Mouse (Mus musculus): ENCODE results near the gene Galnt12. TPM values are rescaled to one million over a fixed set of nuclear protein-coding genes. Genes with fewer than 3 reads are reported as not detected.
"Not testable (repeated sequence)": the region's sequence is repeated elsewhere in the genome, so short reads cannot be mapped to it uniquely, and the experiment has no call there.

Gene Galnt12
- polyA plus RNA-seq (2015; fragmentation: Nextera tagmentation; extraction: Ambion mirVana) = 2.7 and 5.6 TPM in 2 replicates

DNA sequence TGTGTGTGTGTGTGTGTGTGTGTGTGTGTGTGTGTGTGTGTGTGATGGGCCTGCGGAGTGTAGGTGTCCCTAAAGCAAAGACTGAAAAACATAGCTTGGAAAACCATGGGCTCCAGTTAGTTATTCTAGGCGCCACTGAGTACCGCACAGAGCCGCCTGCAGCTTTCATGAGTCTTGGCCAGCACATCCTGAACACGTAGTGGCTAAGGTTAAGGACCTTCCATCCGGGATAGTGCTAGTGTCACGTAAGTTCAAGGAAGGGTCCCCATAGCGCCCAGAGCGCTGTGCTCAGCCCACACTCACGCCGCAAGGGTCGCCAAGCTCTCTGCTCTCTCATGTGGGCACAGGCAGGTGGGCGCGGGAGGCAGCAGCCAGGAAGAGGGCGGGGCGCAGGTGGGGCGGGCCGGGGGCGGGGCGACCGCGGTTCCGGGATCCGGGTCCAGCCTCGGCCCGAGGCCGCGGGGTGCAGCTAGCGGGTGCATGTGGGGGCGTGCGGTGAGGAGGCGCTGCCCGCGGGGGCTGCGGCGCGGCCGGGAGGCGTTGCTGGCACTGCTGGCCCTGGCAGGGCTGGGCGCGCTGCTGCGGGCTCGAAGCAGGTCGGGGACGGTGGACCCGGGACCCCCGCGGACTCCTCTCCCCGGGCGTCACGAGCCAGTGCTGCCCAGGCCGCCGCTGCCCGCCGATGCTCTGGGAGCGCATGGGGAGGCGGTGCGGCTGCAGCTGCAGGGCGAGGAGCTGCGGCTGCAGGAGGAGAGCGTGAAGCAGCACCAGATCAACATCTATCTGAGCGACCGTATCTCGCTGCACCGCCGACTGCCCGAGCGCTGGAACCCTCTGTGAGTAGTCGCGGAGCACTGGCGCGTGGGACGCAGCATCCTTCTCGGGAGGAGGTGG, at the start of gene Galnt12:
Gene Galnt12, plus strand, starts transcription at position 417 of the 894 bp plus-strand sequence.
- peak; percentile 79 for ATAC-seq

DNA sequence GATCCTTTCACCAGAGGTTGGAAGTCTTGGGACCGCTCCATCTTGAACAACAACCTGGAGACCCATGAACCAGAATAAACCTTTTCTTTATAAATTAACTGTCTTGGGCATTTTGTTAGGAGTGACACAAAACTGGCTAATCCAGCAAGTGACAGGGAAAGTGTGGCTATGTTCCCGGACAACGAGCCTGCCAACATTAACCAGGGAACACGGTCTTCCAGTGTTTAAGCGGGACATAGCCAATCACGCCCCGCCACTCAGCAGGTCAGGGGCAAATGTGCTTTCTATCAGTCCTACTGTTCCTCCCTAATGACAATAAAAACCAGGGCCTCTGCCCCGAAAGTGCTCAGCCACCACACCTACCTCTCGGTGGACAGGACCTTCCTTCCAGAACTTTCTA, 47.8 kb upstream of the Galnt12 start:
- no peak overlapping the region for H3K4me3 ChIP-seq (replicated peaks)
- H3K9ac ChIP-seq (replicated peaks) = no peak overlapping the region
- H3K36me3 ChIP-seq = peaks cover 28% of the 10 kb centered on the region
- no peaks in the 10 kb centered on the region for H3K27me3 ChIP-seq
- ATAC-seq = no peak
- WGBS = 94% methylated on average over 9 of the region's 9 CpGs
- no peak overlapping the region for H3K27ac ChIP-seq
- H3K4me1 ChIP-seq (replicated peaks) = no peaks in the 10 kb centered on the region
- no peaks in the 10 kb centered on the region for H3K9me3 ChIP-seq
- no peak overlapping the region for H3K4me2 ChIP-seq (replicated peaks)

More for the DNA sequence above, at the start of gene Galnt12:
- peaks cover 56% of the 10 kb centered on the region for H3K27me3 ChIP-seq
- peaks cover 24% of the 10 kb centered on the region for H3K4me1 ChIP-seq (replicated peaks)
- peak within 1 kb of the TSS; percentile 75 for H3K9ac ChIP-seq (replicated peaks)
- no peaks in the 10 kb centered on the region for H3K36me3 ChIP-seq
- H3K4me3 ChIP-seq (replicated peaks) = peak within 1 kb of the TSS; percentile 75
- 1% methylated on average over 74 of the region's 74 CpGs for WGBS
- no peaks in the 10 kb centered on the region for H3K9me3 ChIP-seq
- no peak within 1 kb of the TSS for H3K27ac ChIP-seq
- peak within 1 kb of the TSS; percentile 100 for H3K4me2 ChIP-seq (replicated peaks)

DNA sequence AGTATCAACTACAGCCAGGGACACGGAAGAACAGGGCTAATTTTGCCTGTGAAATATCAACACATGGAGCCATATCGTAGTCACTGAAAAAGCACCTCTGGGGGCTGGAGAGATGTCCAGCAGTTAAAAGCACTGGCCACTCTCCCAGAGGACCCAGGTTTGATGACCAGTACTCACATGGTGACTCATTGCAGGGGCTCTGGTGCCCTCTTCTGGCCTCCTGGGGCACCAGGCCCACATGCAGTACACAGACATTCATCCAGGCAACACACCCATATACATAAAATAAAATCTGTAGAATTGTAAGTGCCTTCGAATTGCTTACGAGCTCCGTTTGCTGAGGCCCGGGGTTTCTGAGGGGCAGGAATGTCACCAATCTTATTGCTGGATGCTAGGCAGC, 44.7 kb upstream of the Galnt12 start:
- 91% methylated on average over 6 of the region's 6 CpGs for WGBS
- H3K4me1 ChIP-seq (replicated peaks) = peaks cover 9% of the 10 kb centered on the region
- H3K9ac ChIP-seq (replicated peaks) = no peak overlapping the region
- no peak for ATAC-seq
- H3K9me3 ChIP-seq = no peaks in the 10 kb centered on the region
- H3K27ac ChIP-seq = no peak overlapping the region
- no peak overlapping the region for H3K4me3 ChIP-seq (replicated peaks)
- H3K36me3 ChIP-seq = peaks cover 9% of the 10 kb centered on the region; the same call in 1 of the 2 replicates
- no peaks in the 10 kb centered on the region for H3K27me3 ChIP-seq
- no peak overlapping the region for H3K4me2 ChIP-seq (replicated peaks)

DNA sequence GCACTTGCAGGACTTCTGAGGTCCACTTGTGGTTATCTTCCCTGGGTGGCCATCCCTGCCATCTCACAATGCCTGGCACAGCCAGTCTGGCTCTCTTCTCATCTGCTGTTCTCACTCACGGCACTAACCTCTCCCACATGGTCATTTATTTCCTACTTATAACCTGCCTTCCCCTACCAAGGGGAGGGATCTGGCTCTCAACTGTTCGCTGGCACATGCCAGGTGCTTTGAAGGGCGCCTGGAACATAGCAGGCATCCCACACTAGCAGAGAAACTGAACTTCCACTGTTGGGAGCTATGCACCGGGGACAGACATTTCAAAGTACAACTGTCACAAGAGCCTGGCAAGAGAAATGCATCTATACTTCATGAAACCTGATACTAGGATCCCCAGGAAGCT, 43.9 kb upstream of the Galnt12 start:
- no peak overlapping the region for H3K27ac ChIP-seq
- H3K4me2 ChIP-seq (replicated peaks) = no peak overlapping the region
- peaks cover 9% of the 10 kb centered on the region for H3K4me1 ChIP-seq (replicated peaks)
- no peaks in the 10 kb centered on the region for H3K9me3 ChIP-seq
- 86% methylated on average over 4 of the region's 4 CpGs for WGBS
- H3K4me3 ChIP-seq (replicated peaks) = no peak overlapping the region
- no peak overlapping the region for H3K9ac ChIP-seq (replicated peaks)
- peaks cover 6% of the 10 kb centered on the region; the same call in 1 of the 2 replicates for H3K36me3 ChIP-seq
- H3K27me3 ChIP-seq = no peaks in the 10 kb centered on the region; the same call in 1 of the 2 replicates
- ATAC-seq = no peak

DNA sequence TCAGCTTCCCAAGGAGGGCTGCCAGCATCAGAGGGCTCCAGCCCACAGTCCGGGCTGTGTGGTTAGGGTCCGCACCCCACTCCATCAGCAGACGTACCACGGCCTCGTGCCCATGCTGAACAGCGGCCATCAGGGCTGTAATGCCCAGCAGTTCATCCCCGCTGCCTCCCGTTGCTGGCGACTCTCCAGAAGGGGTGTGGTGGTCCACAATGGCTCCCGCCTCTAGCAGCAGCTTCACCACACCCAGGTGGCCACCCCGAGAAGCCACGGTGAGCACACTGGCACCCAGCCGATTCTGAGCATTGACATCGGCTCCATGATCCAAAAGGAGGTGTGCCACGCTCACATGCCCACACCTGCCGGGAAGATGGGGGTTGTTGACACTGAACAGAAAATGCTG, 42.5 kb upstream of the Galnt12 start:
- Histone ChIP-seq H3K36me3 (no peaks in the 10 kb centered on the region), H3K9ac (replicated peaks) (no peak overlapping the region), H3K4me3 (replicated peaks) (no peak overlapping the region), H3K27me3 (no peaks in the 10 kb centered on the region; the same call in 1 of the 2 replicates), H3K9me3 (no peaks in the 10 kb centered on the region), H3K27ac (no peak overlapping the region), H3K4me1 (replicated peaks) (peaks cover 9% of the 10 kb centered on the region), H3K4me2 (replicated peaks) (no peak overlapping the region)
- ATAC-seq = no peak
- 93% methylated on average over 16 of the region's 16 CpGs for WGBS

DNA sequence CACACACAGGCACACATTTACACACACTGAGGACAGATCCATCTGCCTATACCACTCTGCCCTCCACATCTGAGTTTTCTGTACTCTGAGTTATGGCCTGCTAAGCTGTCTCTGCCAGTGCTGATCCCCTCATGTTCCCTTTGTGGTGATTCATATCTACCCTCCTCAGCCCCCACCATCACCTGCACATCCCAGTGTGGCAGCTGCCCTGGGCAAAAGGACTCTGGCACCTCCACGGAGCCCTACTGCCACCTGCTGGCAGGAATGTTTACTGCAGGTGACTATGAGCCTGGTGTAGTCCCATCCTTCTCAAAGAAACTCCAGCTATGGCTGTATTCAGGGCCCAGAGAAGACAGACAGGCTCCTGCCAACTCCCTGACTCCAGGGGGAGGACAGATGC, 41.5 kb upstream of the Galnt12 start:
- no peaks in the 10 kb centered on the region; the same call in 1 of the 2 replicates for H3K27me3 ChIP-seq
- no peak overlapping the region for H3K4me3 ChIP-seq (replicated peaks)
- no peak overlapping the region for H3K4me2 ChIP-seq (replicated peaks)
- WGBS = 6% methylated on average over 1 of the region's 1 CpGs
- no peaks in the 10 kb centered on the region for H3K36me3 ChIP-seq
- peaks cover 9% of the 10 kb centered on the region for H3K4me1 ChIP-seq (replicated peaks)
- no peak overlapping the region for H3K9ac ChIP-seq (replicated peaks)
- no peak overlapping the region for H3K27ac ChIP-seq
- no peaks in the 10 kb centered on the region for H3K9me3 ChIP-seq
- peak; percentile 74 for ATAC-seq

DNA sequence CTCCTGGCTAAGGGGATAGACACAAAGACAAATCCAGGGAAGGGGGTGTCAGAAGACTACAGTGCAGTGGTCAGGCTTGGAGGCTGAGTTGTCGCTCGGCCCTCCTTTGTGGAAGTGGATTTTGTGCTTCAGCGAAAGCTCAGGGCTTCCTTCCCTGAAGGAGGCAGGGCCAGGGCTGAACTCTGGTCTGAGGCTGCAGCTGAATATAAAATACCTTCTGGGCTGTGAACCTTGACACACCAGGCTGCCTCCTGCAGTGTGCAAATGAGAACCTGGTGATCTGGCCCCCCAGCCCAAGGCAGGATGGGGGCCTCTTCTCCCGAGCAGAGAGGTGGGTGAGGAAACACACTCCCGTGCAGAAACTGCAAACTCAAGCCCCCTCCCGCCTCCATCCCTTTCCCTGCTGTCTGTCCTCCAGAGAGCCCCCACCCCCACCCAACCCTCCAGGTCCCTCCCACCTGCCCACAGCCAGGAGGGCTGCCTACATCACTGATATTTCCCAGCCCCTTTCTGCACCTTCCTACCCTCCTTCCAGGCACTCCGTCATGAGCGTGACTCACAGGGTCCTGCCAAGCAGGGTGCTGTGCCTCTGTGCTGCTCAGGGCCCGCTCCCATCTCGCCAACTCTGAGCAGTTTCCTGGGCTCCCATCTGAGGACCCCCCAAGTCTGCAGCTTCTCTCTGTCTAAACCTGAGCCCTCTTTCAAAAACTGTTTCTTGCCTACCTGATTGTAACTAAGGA, 40.9 kb upstream of the Galnt12 start:
- Histone ChIP-seq H3K27me3 (peaks cover 3% of the 10 kb centered on the region; the same call in 1 of the 2 replicates), H3K9me3 (no peaks in the 10 kb centered on the region), H3K4me2 (replicated peaks) (no peak overlapping the region), H3K27ac (no peak overlapping the region), H3K9ac (replicated peaks) (no peak overlapping the region; the same call in 1 of the 2 replicates), H3K4me1 (replicated peaks) (peaks cover 9% of the 10 kb centered on the region), H3K36me3 (no peaks in the 10 kb centered on the region), H3K4me3 (replicated peaks) (no peak overlapping the region)
- 25% methylated on average over 10 of the region's 10 CpGs for WGBS
- ATAC-seq = peak; percentile 32

DNA sequence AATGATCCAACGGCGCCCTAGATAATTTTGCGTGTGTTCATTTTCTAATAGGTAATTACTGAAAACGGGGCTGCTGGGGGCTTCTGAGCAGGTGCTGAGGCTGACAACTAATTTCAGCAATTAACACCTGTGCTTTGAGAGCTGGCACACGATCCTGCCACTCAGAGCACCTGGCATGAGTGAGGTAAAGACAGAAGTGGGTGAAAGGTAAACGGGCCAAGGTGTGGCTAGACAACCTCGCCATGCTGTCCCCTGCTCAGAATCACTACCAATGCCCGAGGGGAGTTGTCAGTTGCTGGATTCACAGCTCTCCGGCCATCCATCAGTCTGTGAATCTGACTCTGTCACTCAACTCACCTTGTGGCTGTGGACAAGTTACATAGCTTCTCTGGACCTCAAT, 39.8 kb upstream of the Galnt12 start:
- WGBS = 81% methylated on average over 9 of the region's 9 CpGs
- H3K27ac ChIP-seq = no peak overlapping the region
- ATAC-seq = no peak
- H3K36me3 ChIP-seq = no peaks in the 10 kb centered on the region
- H3K4me1 ChIP-seq (replicated peaks) = peaks cover 17% of the 10 kb centered on the region
- H3K4me2 ChIP-seq (replicated peaks) = no peak overlapping the region
- no peaks in the 10 kb centered on the region for H3K9me3 ChIP-seq
- 0 out of 2 replicates have a peak overlapping the region, but pooled peaks have one; percentile 1 for H3K9ac ChIP-seq (replicated peaks)
- no peak overlapping the region for H3K4me3 ChIP-seq (replicated peaks)
- peaks cover 3% of the 10 kb centered on the region; the same call in 1 of the 2 replicates for H3K27me3 ChIP-seq

DNA sequence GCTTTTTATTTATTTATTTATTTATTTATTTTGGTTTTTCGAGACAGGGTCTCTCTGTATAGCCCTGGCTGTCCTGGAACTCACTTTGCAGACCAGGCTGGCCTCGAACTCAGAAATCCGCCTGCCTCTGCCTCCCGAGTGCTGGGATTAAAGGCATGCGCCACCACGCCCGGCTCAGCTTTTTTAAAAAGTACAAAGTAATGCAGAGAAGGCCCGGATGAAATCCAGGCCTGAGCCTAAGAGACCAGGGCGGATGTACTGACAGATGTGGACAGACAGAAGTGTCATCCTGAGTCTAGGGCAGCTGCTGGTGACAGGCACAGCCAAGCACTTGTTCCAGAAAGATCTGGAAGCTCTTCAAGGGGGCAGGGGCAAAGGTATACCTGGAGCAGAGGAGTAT, 36.5 kb upstream of the Galnt12 start:
- H3K9ac ChIP-seq (replicated peaks); H3K4me2 ChIP-seq (replicated peaks); H3K27ac ChIP-seq; H3K9me3 ChIP-seq; H3K27me3 ChIP-seq; H3K36me3 ChIP-seq; ATAC-seq; H3K4me3 ChIP-seq (replicated peaks): not testable (repeated sequence)
- WGBS = 96% methylated on average over 9 of the region's 9 CpGs
- H3K4me1 ChIP-seq (replicated peaks) = peaks cover 17% of the 10 kb centered on the region

DNA sequence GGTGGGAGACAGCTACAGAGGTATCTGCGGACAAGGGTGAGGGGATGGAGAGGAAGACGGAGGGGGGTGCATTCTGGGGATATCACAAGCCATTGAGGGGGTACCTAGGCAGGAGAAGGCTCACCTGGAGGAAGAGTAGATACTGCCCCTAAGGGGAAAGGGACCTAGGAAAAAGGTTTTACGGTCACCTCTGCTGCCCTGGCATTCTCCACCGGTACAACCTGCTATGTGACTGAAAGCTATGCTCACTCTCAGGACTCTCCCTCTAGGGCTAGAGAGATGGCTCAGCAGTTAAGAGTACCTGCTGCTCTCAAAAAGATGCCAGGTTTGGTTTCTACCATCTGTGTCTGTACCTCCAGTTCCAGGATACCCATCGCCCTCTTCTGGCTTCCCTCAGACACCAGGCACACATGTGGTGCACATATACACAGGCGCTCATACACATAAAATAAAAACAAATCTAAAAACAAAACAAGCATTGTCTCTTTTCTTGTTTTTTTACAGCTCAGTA, 36.1 kb upstream of the Galnt12 start:
- 0 out of 2 replicates have a peak overlapping the region, but pooled peaks have one; percentile 74 for H3K4me2 ChIP-seq (replicated peaks)
- no peaks in the 10 kb centered on the region for H3K36me3 ChIP-seq
- peaks cover 14% of the 10 kb centered on the region for H3K4me1 ChIP-seq (replicated peaks)
- peaks cover 3% of the 10 kb centered on the region; the same call in 1 of the 2 replicates for H3K27me3 ChIP-seq
- H3K4me3 ChIP-seq (replicated peaks) = peak overlapping the region; percentile 76; the same call in 1 of the 2 replicates
- no peaks in the 10 kb centered on the region for H3K9me3 ChIP-seq
- WGBS = over 99% methylated on average over 6 of the region's 6 CpGs
- ATAC-seq = no peak
- H3K9ac ChIP-seq (replicated peaks) = no peak overlapping the region
- H3K27ac ChIP-seq = no peak overlapping the region

DNA sequence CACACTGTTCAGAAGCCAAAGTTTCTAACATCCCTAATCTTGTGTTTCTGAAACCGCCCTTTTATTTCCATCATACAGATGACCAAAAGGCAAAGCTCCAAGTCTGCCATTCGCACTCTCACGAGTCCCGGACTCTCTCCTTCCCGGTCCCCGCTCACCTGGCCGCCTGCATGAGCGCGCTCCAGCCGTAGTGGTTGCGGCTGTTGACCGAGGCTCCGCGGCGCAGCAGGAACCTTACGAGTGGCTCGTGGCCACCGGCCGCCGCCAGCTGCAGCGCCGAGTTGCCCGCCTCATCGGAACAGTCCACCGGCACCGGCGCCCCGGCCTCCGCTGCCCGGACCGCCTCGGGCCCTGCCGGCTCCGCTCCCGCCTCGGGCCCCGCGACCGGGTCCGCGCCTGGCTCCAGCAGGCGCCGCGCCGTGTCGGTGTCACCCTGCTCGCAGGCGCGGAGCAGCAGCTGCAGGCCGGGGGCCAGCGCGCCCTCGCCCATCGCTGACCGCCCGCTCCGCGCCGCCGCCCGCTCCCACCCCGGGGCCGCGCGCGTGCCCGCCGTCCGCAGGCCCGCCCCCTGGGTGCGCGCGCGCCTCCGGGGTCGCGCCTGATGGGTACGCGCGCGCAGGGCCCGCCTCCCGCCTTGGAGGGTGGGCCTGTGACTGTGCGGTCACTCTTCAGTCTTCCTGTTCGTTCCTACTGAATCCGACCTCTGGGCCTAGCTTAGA, 34.8 kb upstream of the Galnt12 start, which contains the start of gene Anks6:
Gene Anks6, minus strand, starts transcription at position 637 of the 719 bp plus-strand sequence.
- peak; percentile 94 for ATAC-seq
- peak within 1 kb of the TSS; percentile 79 for H3K27ac ChIP-seq

More for the DNA sequence above, 34.8 kb upstream of the Galnt12 start, which contains the start of gene Anks6:
- peaks cover 3% of the 10 kb centered on the region; the same call in 1 of the 2 replicates for H3K27me3 ChIP-seq
- H3K4me3 ChIP-seq (replicated peaks) = peak within 1 kb of the TSS; percentile 76
- H3K9ac ChIP-seq (replicated peaks) = peak within 1 kb of the TSS; percentile 88
- H3K9me3 ChIP-seq = no peaks in the 10 kb centered on the region
- peak within 1 kb of the TSS; percentile 74 for H3K4me2 ChIP-seq (replicated peaks)
- under 1% methylated on average over 76 of the region's 86 CpGs for WGBS
- no peaks in the 10 kb centered on the region for H3K36me3 ChIP-seq
- peaks cover 7% of the 10 kb centered on the region for H3K4me1 ChIP-seq (replicated peaks)
